In the genomic region with DNA sequence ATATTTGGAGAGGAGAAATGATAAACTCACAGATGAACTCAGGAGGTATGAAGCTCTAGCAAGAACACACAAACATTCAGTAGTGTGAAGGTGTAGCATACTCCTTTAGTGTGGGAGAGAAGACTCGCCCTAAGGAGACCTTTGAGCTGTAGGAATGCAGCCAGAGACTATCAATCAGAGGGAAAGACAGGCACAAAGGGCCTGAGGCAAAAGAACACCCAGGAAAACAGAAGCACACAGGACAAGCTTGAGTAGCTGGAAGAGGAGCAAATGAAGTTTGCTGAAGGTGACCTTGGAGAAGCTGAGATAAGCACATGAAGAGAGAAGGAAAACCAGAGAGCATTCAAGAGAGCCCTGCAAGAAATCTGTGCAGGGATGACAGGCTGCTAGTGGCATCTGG, we compare ENCODE assay signal across 12 mouse cellular contexts. TPM values are rescaled to one million over a fixed set of nuclear protein-coding genes. Genes with fewer than 3 reads are reported as not detected.
"Had no signal": no experiment of that assay in that cellular context is flagged by ENCODE, and none has a peak within 500 bp of the region (broad histone marks: within the 10 kb centered on the region; RNA-seq: fewer than 3 reads in every experiment).

No protein-coding gene starts in this region.

- H3K27me3 ChIP-seq: liver, embryonic 15.5 days; midbrain, embryonic 13.5 days had no signal

- H3K4me3 ChIP-seq: left cerebral cortex, adult 2 months; limb, embryonic 10.5 days; liver, embryonic 15.5 days; midbrain, embryonic 13.5 days had no signal

- ATAC-seq: lung, postnatal 0 days; midbrain, embryonic 13.5 days had no signal

- H3K9me3 ChIP-seq: limb, embryonic 10.5 days; liver, embryonic 15.5 days; midbrain, embryonic 13.5 days had no signal

- DNase-seq: lung, adult 2 months; lung, postnatal 36 days; right cerebral cortex, postnatal 25 days; thymus, postnatal 36 days had no signal

- H3K4me2 ChIP-seq: liver, embryonic 11.5 days; liver, embryonic 15.5 days; midbrain, embryonic 13.5 days had no signal

- H3K4me1 ChIP-seq: limb, embryonic 10.5 days; liver, embryonic 15.5 days; midbrain, embryonic 13.5 days had no signal

- H3K36me3 ChIP-seq: limb, embryonic 10.5 days; liver, embryonic 15.5 days; midbrain, embryonic 13.5 days had no signal

- H3K9ac ChIP-seq: liver, embryonic 15.5 days; midbrain, embryonic 13.5 days had no signal

- H3K27ac ChIP-seq: kidney, postnatal 0 days; left cerebral cortex, adult 2 months; limb, embryonic 10.5 days; liver, embryonic 15.5 days; midbrain, embryonic 13.5 days had no signal

RNA-seq across cellular contexts. Expression of a gene that starts 25.5 kb away (rescaled TPM):
- polyA plus RNA-seq: small intestine, adult 2 months had no signal
